Mouse (Mus musculus) B cell, adult 62 days (primary cell): ENCODE measurements around the gene Fmo3. TPM values are rescaled to one million over a fixed set of nuclear protein-coding genes. Genes with fewer than 3 reads are reported as not detected.

ENCODE experiments used
- total RNA-seq: library from RNA; stranded (reverse); gene quantifications from 4 replicates; pipeline ENCODE4 v1.2.4, GENCODE M21; 2023

The Fmo3 gene
- total RNA-seq, result not detected in 4 replicates

DNA sequence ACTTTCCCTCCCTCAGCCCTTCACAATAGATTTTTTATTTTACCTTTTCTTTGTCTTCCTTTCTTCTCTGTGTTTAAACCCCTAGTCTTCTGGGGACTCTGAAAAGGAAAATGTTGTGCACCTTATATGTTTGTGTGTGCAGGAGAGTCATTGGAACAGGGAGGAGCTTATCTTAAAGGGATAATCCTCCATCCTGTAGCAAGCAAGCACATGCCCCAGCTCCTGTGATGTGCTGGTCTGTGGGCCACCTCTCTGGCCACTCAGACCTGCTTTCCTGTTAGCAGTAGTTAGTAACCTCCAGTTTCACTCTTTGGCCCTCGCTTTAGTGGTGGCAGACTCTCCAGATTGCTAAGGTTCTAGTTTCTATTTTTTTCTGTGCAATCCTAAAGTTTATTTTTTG lies at the start of gene Fmo3:
Fmo3 (minus strand) TSS at position 101 of the 400 bp plus-strand sequence.

DNA sequence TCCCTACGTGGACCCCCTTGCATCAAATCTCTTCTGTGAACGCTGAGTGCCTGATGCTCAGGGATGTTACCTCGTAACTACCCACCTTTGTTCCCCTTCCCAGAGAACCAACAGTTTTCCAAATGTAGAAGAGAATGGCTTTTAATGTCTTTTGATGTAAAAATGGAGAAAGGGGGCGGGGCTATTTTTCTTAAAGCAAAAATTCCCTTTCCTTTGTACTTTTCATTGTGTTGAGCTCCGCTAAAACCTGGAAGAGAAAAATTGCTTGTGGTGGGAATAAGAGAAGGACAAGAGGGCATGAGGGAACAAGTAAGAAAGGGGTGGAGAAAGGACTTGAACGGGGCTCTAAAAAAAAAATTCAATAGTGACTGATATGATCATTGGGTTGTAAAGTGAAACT lies 46.9 kb downstream of the Fmo3 start, which contains the start of gene Fmo6:
Fmo6 (minus strand) TSS at position 101 of the 400 bp plus-strand sequence.

Other genes starting within 250 kb of the Fmo3 start
- 375 to 397 TPM (median 383 TPM) in 4 replicates for gene Prrc2c, start 244.0 kb downstream of the Fmo3 start, total RNA-seq
- not detected in 4 replicates for gene Fmo4, start 170.6 kb downstream of the Fmo3 start, total RNA-seq
- gene Fmo1, start 117.9 kb downstream of the Fmo3 start, total RNA-seq, result not detected in 4 replicates
- not detected in 4 replicates for gene Fmo2, start 85.8 kb downstream of the Fmo3 start, total RNA-seq
- gene Fmo6, start 47.0 kb downstream of the Fmo3 start, total RNA-seq, result not detected in 4 replicates
- not detected in 4 replicates for gene Mroh9, start 101.1 kb upstream of the Fmo3 start, total RNA-seq